Mouse (Mus musculus): Measurements from ENCODE around the gene P2rx3. TPM values are rescaled to one million over a fixed set of nuclear protein-coding genes. Genes with fewer than 3 reads are reported as not detected.
A peak's percentile ranks its signal among the peaks of the same experiment; 100 is the strongest.

P2rx3 gene
- total and polyA plus RNA-seq, 3 experiments = 2.2 to 7.1 (median 3.7) TPM

- Histone ChIP-seq H3K79me2 (replicated peaks; ENCODE audit: control insufficient read depth, extremely low read depth, insufficient read depth, poor library complexity, severe bottlenecking) (no peaks in the 10 kb centered on the region), H3K27ac (ENCODE audit: insufficient read depth, low read depth) (no peak overlapping the region), H3K36me3 (replicated peaks in 1 of 2; ENCODE audit: control insufficient read depth in 1 of 2, insufficient read depth in 1 of 2, low read length in 1 of 2) (no peaks in the 10 kb centered on the region), H3K4me2 (ENCODE audit: insufficient read depth, low read depth, poor library complexity, severe bottlenecking) (no peak overlapping the region), H3K9ac (ENCODE audit: insufficient read depth, low read depth) (no peak overlapping the region), H3K27me3 (replicated peaks) (no peaks in the 10 kb centered on the region), H3K9me3 (replicated peaks; ENCODE audit: low read length) (no peaks in the 10 kb centered on the region), H3K4me3 (replicated peaks in 1 of 3; ENCODE audit: low read depth in 2 of 3, low read length in 2 of 3, poor library complexity in 1 of 3) (no peak overlapping the region), H3K4me1 (ENCODE audit: control insufficient read depth in 1 of 2, insufficient read depth in 2 of 2) (peaks cover 0 to 9% of the 10 kb centered on the region in 2 experiments; a peak in 2 of 4 replicates)
- TF ChIP-seq TBP (conservative IDR thresholded peaks at IDR 0.05; ENCODE audit: low read depth, low read length) = no peak
- peak; percentile 46 for TF ChIP-seq SMC3 (IDR thresholded peaks at IDR 0.05; ENCODE audit: low read depth, low read length)
- peak in 1 of 2 experiments; percentile 59; a peak in 3 of 4 replicates for TF ChIP-seq CTCF (conservative IDR thresholded peaks at IDR 0.05 in 1 of 2, IDR thresholded peaks at IDR 0.05 in 1 of 2; ENCODE audit: low read depth in 2 of 2, low read length in 2 of 2)
- peak; percentile 48 for TF ChIP-seq RAD21 (IDR thresholded peaks at IDR 0.05; ENCODE audit: low read depth, low read length)
- TF ChIP-seq ZMIZ1 (IDR thresholded peaks at IDR 0.05; ENCODE audit: low read depth, low read length) = no peak
- dilution Hi-C loops (cut with MboI; ENCODE audit: extremely low pct_ligation_motif_present, extremely low pct_unique_long_range_greater_than_20kb, low sequenced_read_pairs) (no loop called here), in situ Hi-C loops (cut with MboI; ENCODE audit: low pct_ligation_motif_present, low pct_unique_long_range_greater_than_20kb, low sequenced_read_pairs) (loop anchor here (10.0 kb wide), 1 partner anchor 197 kb away; the partner anchor contains the start of genes Smtnl1 and Timm10)
- DNase-seq (ENCODE audit: extremely low read depth) = no peak
Observed at GRCm38 (mm10) chr2:85022043-85022442, 15.2 kb downstream of the P2rx3 start.

- Histone ChIP-seq H3K9ac (ENCODE audit: insufficient read depth, low read depth) (no peak overlapping the region), H3K9me3 (replicated peaks; ENCODE audit: low read length) (no peaks in the 10 kb centered on the region), H3K4me2 (ENCODE audit: insufficient read depth, low read depth, poor library complexity, severe bottlenecking) (peak overlapping the region; percentile 7; the same call in 1 of the 2 replicates), H3K36me3 (replicated peaks in 1 of 2; ENCODE audit: control insufficient read depth in 1 of 2, insufficient read depth in 1 of 2, low read length in 1 of 2) (peaks cover 0 to 2% of the 10 kb centered on the region in 2 experiments), H3K79me2 (replicated peaks; ENCODE audit: control insufficient read depth, extremely low read depth, insufficient read depth, poor library complexity, severe bottlenecking) (no peaks in the 10 kb centered on the region), H3K27ac (ENCODE audit: insufficient read depth, low read depth) (no peak overlapping the region), H3K4me1 (ENCODE audit: control insufficient read depth in 1 of 2, insufficient read depth in 2 of 2) (peaks cover 8 to 50% of the 10 kb centered on the region in 2 experiments), H3K27me3 (replicated peaks) (no peaks in the 10 kb centered on the region), H3K4me3 (replicated peaks in 1 of 3; ENCODE audit: low read depth in 2 of 3, low read length in 2 of 3, poor library complexity in 1 of 3) (no peak overlapping the region)
- dilution Hi-C loops (cut with MboI; ENCODE audit: extremely low pct_ligation_motif_present, extremely low pct_unique_long_range_greater_than_20kb, low sequenced_read_pairs) = no loop called here
- in situ Hi-C loops (cut with MboI; ENCODE audit: low pct_ligation_motif_present, low pct_unique_long_range_greater_than_20kb, low sequenced_read_pairs) = no loop called here
- peak; percentile 66 for DNase-seq (ENCODE audit: extremely low read depth)
- TF ChIP-seq NRF1 (IDR thresholded peaks at IDR 0.05; ENCODE audit: low read depth, low read length) = no peak
- no peak for TF ChIP-seq CTCF (conservative IDR thresholded peaks at IDR 0.05 in 1 of 2, IDR thresholded peaks at IDR 0.05 in 1 of 2; ENCODE audit: low read depth in 2 of 2, low read length in 2 of 2)
- no peak for TF ChIP-seq ZNF384 (IDR thresholded peaks at IDR 0.05; ENCODE audit: low read depth, low read length)
- TF ChIP-seq ZKSCAN1 (IDR thresholded peaks at IDR 0.05; ENCODE audit: borderline replicate concordance, low read depth, low read length) = no peak
- 0 out of 2 replicates have a peak, but pooled peaks have one; percentile 20 for TF ChIP-seq TCF12 (IDR thresholded peaks at IDR 0.05; ENCODE audit: low read depth, low read length)
- no peak for TF ChIP-seq HCFC1 (IDR thresholded peaks at IDR 0.05; ENCODE audit: low read depth, low read length)
- TF ChIP-seq SIN3A (IDR thresholded peaks at IDR 0.05; ENCODE audit: low read length) = no peak
- TF ChIP-seq MAZ (IDR thresholded peaks at IDR 0.05; ENCODE audit: low read depth, low read length) = no peak
- TF ChIP-seq CHD2 (IDR thresholded peaks at IDR 0.05; ENCODE audit: low read length) = no peak
- no peak for TF ChIP-seq CHD1 (IDR thresholded peaks at IDR 0.05; ENCODE audit: low read depth, low read length)
- TF ChIP-seq POLR2A (IDR thresholded peaks at IDR 0.05; ENCODE audit: low read depth, low read length) = no peak
- no peak for TF ChIP-seq UBTF (IDR thresholded peaks at IDR 0.05; ENCODE audit: low read depth, low read length)
- no peak for TF ChIP-seq PAX5 (IDR thresholded peaks at IDR 0.05; ENCODE audit: low read length)
- TF ChIP-seq POLR2AphosphoS2 (IDR thresholded peaks at IDR 0.05; ENCODE audit: low read depth, low read length) = no peak
- TF ChIP-seq MXI1 (IDR thresholded peaks at IDR 0.05; ENCODE audit: low read depth, low read length) = no peak
- TF ChIP-seq BHLHE40 (IDR thresholded peaks at IDR 0.05; ENCODE audit: low read depth, low read length) = peak; percentile 68
- TF ChIP-seq ETS1 (conservative IDR thresholded peaks at IDR 0.05; ENCODE audit: low read depth, low read length) = no peak; the same call in 1 of the 2 replicates
- peak; percentile 72 for TF ChIP-seq USF1 (IDR thresholded peaks at IDR 0.05; ENCODE audit: low read depth, low read length)
- no peak for TF ChIP-seq SMC3 (IDR thresholded peaks at IDR 0.05; ENCODE audit: low read depth, low read length)
- no peak for TF ChIP-seq GABPA (IDR thresholded peaks at IDR 0.05; ENCODE audit: insufficient replicate concordance, low read depth, low read length)
- peak; percentile 30; the same call in 1 of the 2 replicates for TF ChIP-seq EP300 (IDR thresholded peaks at IDR 0.05; ENCODE audit: low read length)
- peak; percentile 63 for TF ChIP-seq USF2 (conservative IDR thresholded peaks at IDR 0.05; ENCODE audit: low read depth, low read length)
- TF ChIP-seq KAT2A (IDR thresholded peaks at IDR 0.05; ENCODE audit: insufficient replicate concordance, low read length) = no peak
- no peak for TF ChIP-seq ELF1 (IDR thresholded peaks at IDR 0.05; ENCODE audit: low read depth, low read length)
- TF ChIP-seq NELFE (IDR thresholded peaks at IDR 0.05; ENCODE audit: low read depth, low read length) = no peak
- TF ChIP-seq E2F4 (IDR thresholded peaks at IDR 0.05; ENCODE audit: insufficient replicate concordance, low read depth, low read length) = no peak
- TF ChIP-seq ZMIZ1 (IDR thresholded peaks at IDR 0.05; ENCODE audit: low read depth, low read length) = no peak
- no peak for TF ChIP-seq RCOR1 (conservative IDR thresholded peaks at IDR 0.05; ENCODE audit: low read depth, low read length)
- TF ChIP-seq JUND (conservative IDR thresholded peaks at IDR 0.05; ENCODE audit: low read depth, low read length) = no peak
- TF ChIP-seq ZC3H11A (IDR thresholded peaks at IDR 0.05; ENCODE audit: low read depth, low read length) = no peak
- peak; percentile 61; the same call in 1 of the 2 replicates for TF ChIP-seq MAX (IDR thresholded peaks at IDR 0.05; ENCODE audit: low read length)
- no peak for TF ChIP-seq TBP (conservative IDR thresholded peaks at IDR 0.05; ENCODE audit: low read depth, low read length)
Observed at GRCm38 (mm10) chr2:85014588-85014982, 22.7 kb downstream of the P2rx3 start.
